Mouse (Mus musculus) liver, embryonic 16.5 days (tissue): ENCODE measurements around the gene Rasgef1b. TPM values are rescaled to one million over a fixed set of nuclear protein-coding genes. Genes with fewer than 3 reads are reported as not detected.

Experiments
- ATAC-seq: fragments of 200-750 bp; cut with Nextera tagmentation; 2 replicates; pipeline ENCODE4 v1.8.0; 2017; ENCODE audit warnings: low read depth, mild to moderate bottlenecking, moderate number of reproducible peaks, moderate library complexity
- H3K27ac ChIP-seq: fragments of 300-500 bp; sonication (generic); 2 replicates; pipeline ENCODE4 v1.5.1; 2014; ENCODE audit warnings: mild to moderate bottlenecking, low read length
- H3K27me3 ChIP-seq: fragments of 300-500 bp; sonication (generic); 2 replicates; pipeline ENCODE4 v1.6.1; 2014; ENCODE audit warnings: low read depth, low read length, mixed read lengths; ENCODE audit not compliant: control insufficient read depth, insufficient read depth
- H3K36me3 ChIP-seq: fragments of 300-500 bp; sonication (generic); 2 replicates; pipeline ENCODE4 v1.6.1; 2014; ENCODE audit warnings: mild to moderate bottlenecking; ENCODE audit not compliant: control insufficient read depth, insufficient read depth
- H3K4me1 ChIP-seq: fragments of 300-500 bp; sonication (generic); 2 replicates; pipeline ENCODE4 v1.6.1; 2014; ENCODE audit warnings: low read depth, low read length, mixed read lengths; ENCODE audit not compliant: control insufficient read depth
- H3K4me2 ChIP-seq: fragments of 300-500 bp; sonication (generic); 2 replicates; pipeline ENCODE4 v1.6.1; 2014; ENCODE audit warnings: low read depth, low read length, mixed read lengths
- H3K4me3 ChIP-seq: fragments of 300-500 bp; sonication (generic); 2 replicates; pipeline ENCODE4 v1.5.1; 2014; ENCODE audit warnings: low read depth, mild to moderate bottlenecking, low read length
- H3K9ac ChIP-seq: fragments of 300-500 bp; sonication (generic); 2 replicates; pipeline ENCODE4 v1.6.1; 2014; ENCODE audit warnings: low read depth, low read length
- H3K9me3 ChIP-seq: fragments of 300-500 bp; sonication (generic); replicated peaks from 2 replicates; pipeline ENCODE4 v1.6.1; 2016; ENCODE audit warnings: low read length; ENCODE audit not compliant: control insufficient read depth
- WGBS: fragments of 180-500 bp; shearing (Covaris S2); extraction: QIAGEN DNeasy Blood & Tissue Kit; methylation state at CpG from one replicate; pipeline ENCODE4 v1.1.7; 2014; ENCODE audit not compliant: insufficient replicate concordance; 5-methylcytosine and 5-hydroxymethylcytosine counted together
- polyA plus RNA-seq: library from polyadenylated mRNA; unstranded; fragments of >200 nt; fragmentation: Nextera tagmentation; extraction: Ambion mirVana; gene quantifications from 2 replicates; pipeline ENCODE4 v1.2.1, GENCODE M21; 2015

Gene Rasgef1b
- polyA plus RNA-seq, 1 experiment from 2014 or later = 11.5 TPM

- no peaks in the 10 kb centered on the region for H3K4me1 ChIP-seq
- H3K4me3 ChIP-seq = no peak overlapping the region
- WGBS = 63% methylated on average over 4 of the region's 4 CpGs
- no peak overlapping the region for H3K9ac ChIP-seq
- no peaks in the 10 kb centered on the region for H3K9me3 ChIP-seq
- H3K27me3 ChIP-seq = no peaks in the 10 kb centered on the region
- no peaks in the 10 kb centered on the region for H3K36me3 ChIP-seq
- no peak overlapping the region for H3K4me2 ChIP-seq
- no peak for ATAC-seq
- no peak overlapping the region for H3K27ac ChIP-seq
These were observed 277.9 kb downstream of the Rasgef1b start for GRCm38 (mm10) chr5:99450994-99451393.

GRCm38 (mm10) chr5:99450463-99450862, 278.4 kb downstream of the Rasgef1b start:
- H3K4me3 ChIP-seq = no peak overlapping the region
- no peak for ATAC-seq
- WGBS = 55% methylated on average over 3 of the region's 3 CpGs
- H3K4me1 ChIP-seq = no peaks in the 10 kb centered on the region
- no peaks in the 10 kb centered on the region for H3K9me3 ChIP-seq
- H3K9ac ChIP-seq = no peak overlapping the region
- H3K36me3 ChIP-seq = no peaks in the 10 kb centered on the region
- no peak overlapping the region for H3K27ac ChIP-seq
- H3K27me3 ChIP-seq = no peaks in the 10 kb centered on the region
- no peak overlapping the region for H3K4me2 ChIP-seq

DNA sequence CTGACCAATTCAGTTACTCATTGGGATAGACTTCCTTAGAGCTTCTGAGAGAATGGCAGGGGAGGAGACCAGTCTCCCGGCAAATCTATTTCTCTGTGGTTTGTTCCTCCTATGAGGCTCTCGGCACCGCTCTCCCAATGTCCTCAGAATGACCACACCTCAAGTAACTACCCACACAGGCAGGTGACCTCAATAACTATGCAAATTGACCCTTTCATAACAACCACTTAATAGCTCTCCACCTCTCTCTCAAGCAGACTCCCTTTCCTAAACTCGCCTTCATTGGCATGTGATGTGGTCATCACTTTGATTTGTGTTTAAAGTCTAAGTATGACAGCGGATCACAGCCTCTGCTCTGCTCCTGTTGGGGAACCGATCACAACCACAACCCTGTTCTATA, 281.4 kb downstream of the Rasgef1b start:
- Histone ChIP-seq H3K9ac (no peak overlapping the region), H3K4me3 (no peak overlapping the region), H3K4me1 (no peaks in the 10 kb centered on the region), H3K36me3 (no peaks in the 10 kb centered on the region), H3K27ac (no peak overlapping the region), H3K4me2 (no peak overlapping the region), H3K9me3 (no peaks in the 10 kb centered on the region), H3K27me3 (no peaks in the 10 kb centered on the region)
- 72% methylated on average over 6 of the region's 6 CpGs for WGBS
- no peak for ATAC-seq

DNA sequence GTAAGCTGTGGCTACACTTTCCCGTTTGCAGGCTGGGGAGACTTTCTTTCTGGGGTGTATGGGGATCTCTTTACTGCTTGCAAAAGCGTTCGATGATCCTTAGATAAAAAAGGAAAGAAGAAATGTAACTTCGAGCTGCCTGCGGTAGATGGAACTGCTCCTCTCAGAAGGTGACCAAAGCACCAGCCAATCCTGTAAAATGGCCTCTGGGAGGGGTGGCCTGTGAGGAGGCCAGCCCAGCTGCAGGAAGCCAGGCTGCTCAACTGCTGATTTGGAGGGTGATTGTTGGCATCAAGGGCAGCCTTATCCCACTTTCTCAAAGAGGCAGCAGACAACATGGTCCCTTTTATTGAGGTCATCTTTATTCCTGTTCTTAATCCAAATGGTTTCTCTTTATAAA, 283.6 kb downstream of the Rasgef1b start:
- Histone ChIP-seq H3K27ac (no peak overlapping the region), H3K27me3 (no peaks in the 10 kb centered on the region), H3K36me3 (no peaks in the 10 kb centered on the region), H3K4me1 (no peaks in the 10 kb centered on the region), H3K4me3 (no peak overlapping the region), H3K9ac (no peak overlapping the region), H3K4me2 (no peak overlapping the region), H3K9me3 (no peaks in the 10 kb centered on the region)
- WGBS = 32% methylated on average over 5 of the region's 5 CpGs
- ATAC-seq = no peak

DNA sequence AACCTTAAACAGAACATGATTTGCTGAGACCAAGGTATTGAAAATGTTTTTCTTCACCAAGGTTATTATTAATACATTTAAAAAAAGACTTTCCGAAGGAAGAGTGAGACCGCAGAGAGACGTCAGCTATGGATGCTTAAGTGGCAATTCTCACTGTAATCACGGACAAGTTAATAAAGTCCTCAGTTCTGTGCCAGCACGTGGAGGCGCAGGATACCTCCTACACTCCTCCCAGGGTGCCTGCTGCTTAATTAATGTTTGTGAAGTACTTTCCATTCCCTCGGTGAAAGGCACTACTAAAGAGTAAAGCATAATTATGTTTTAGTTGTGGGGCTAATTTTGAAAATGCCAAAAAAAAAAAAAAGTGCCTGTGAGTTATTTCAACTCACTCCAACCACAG, 284.1 kb downstream of the Rasgef1b start:
- H3K4me2 ChIP-seq = no peak overlapping the region
- H3K4me3 ChIP-seq = no peak overlapping the region
- no peak overlapping the region for H3K27ac ChIP-seq
- H3K36me3 ChIP-seq = no peaks in the 10 kb centered on the region
- no peak for ATAC-seq
- H3K9ac ChIP-seq = no peak overlapping the region
- H3K9me3 ChIP-seq = no peaks in the 10 kb centered on the region
- no peaks in the 10 kb centered on the region for H3K27me3 ChIP-seq
- H3K4me1 ChIP-seq = no peaks in the 10 kb centered on the region
- 65% methylated on average over 7 of the region's 7 CpGs for WGBS

DNA sequence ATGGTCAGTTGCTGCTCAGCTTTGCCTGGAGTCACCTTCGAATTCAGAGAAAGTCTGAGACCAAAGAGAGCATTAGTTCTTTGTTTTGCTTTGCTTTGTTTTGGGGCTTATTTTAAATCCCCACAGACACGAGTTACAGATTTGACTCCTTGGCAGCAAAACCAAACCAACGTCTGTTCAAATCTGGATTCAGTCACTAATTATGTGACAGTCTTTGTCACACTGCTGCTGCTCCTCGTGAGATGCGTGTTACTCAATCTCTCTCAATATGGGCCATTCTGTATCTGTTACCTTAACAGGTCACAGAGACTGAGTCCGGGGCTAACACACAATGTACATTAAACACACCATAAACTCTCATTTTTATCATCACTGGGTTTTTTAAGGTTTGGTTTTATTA, 288.8 kb downstream of the Rasgef1b start:
- Histone ChIP-seq H3K27ac (no peak overlapping the region), H3K4me2 (no peak overlapping the region), H3K9me3 (no peaks in the 10 kb centered on the region), H3K36me3 (no peaks in the 10 kb centered on the region), H3K27me3 (no peaks in the 10 kb centered on the region), H3K9ac (no peak overlapping the region), H3K4me3 (no peak overlapping the region), H3K4me1 (no peaks in the 10 kb centered on the region)
- no peak for ATAC-seq
- 63% methylated on average over 6 of the region's 6 CpGs for WGBS

DNA sequence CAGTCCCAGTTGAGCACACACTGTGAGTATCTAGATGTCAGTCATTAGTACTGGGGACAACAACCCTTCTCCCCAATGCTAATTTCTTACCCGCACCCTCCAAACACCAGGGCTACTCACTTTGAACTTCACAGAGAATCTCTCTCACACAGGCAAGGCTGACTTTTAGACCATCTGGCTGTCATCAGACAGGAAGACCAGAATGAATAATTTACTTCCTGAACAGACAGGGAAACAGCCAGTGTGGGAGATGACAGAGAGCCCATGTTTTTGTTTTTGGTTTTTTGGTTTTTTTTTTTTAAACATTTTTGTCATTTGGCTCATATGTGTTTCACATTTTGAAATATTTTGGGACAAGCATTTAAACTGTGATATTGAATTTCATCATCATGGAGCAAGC, 290.3 kb downstream of the Rasgef1b start:
- Histone ChIP-seq H3K9ac (no peak overlapping the region), H3K36me3 (no peaks in the 10 kb centered on the region), H3K9me3 (no peaks in the 10 kb centered on the region), H3K4me3 (no peak overlapping the region), H3K27ac (no peak overlapping the region), H3K27me3 (no peaks in the 10 kb centered on the region), H3K4me2 (no peak overlapping the region), H3K4me1 (no peaks in the 10 kb centered on the region)
- ATAC-seq = no peak
- WGBS = 45% methylated on average over 1 of the region's 1 CpGs

GRCm38 (mm10) chr5:99434226-99434625, 294.6 kb downstream of the Rasgef1b start:
- H3K27me3 ChIP-seq = no peaks in the 10 kb centered on the region
- no peak overlapping the region for H3K4me3 ChIP-seq
- no peaks in the 10 kb centered on the region for H3K9me3 ChIP-seq
- ATAC-seq = peak; percentile 86
- H3K4me1 ChIP-seq = no peaks in the 10 kb centered on the region
- H3K27ac ChIP-seq = no peak overlapping the region
- H3K9ac ChIP-seq = no peak overlapping the region
- H3K36me3 ChIP-seq = no peaks in the 10 kb centered on the region
- WGBS = 53% methylated on average over 4 of the region's 4 CpGs
- no peak overlapping the region for H3K4me2 ChIP-seq

- Histone ChIP-seq H3K27ac (no peak overlapping the region), H3K36me3 (no peaks in the 10 kb centered on the region), H3K4me3 (no peak overlapping the region), H3K9me3 (no peaks in the 10 kb centered on the region), H3K9ac (no peak overlapping the region), H3K4me2 (no peak overlapping the region), H3K4me1 (no peaks in the 10 kb centered on the region), H3K27me3 (no peaks in the 10 kb centered on the region)
- 75% methylated on average over 8 of the region's 8 CpGs for WGBS
- no peak for ATAC-seq
These were observed 296.4 kb downstream of the Rasgef1b start for GRCm38 (mm10) chr5:99432471-99432870.

DNA sequence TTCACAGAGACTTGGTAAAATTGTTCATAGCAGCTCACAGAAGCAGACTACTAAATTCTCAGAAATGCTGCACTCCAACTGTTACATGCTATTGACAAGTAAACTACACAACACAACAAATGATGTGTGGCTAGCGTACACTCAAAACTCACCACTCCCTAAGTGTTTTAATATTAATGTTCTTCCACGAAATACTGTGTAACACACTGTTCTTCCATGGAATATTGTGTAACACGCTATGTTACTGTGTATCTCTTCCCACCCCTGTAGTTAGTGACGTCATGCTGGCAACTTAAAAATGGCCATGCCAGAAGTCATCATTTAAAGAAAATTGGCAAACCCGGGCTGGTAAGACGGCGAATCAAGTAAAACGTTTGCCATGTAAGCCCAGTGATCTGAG, 299.6 kb downstream of the Rasgef1b start:
- H3K27ac ChIP-seq = no peak overlapping the region
- WGBS = 64% methylated on average over 8 of the region's 8 CpGs
- no peaks in the 10 kb centered on the region for H3K36me3 ChIP-seq
- no peaks in the 10 kb centered on the region for H3K9me3 ChIP-seq
- H3K4me3 ChIP-seq = no peak overlapping the region
- H3K4me2 ChIP-seq = no peak overlapping the region
- no peak overlapping the region for H3K9ac ChIP-seq
- H3K27me3 ChIP-seq = no peaks in the 10 kb centered on the region
- no peaks in the 10 kb centered on the region for H3K4me1 ChIP-seq
- no peak for ATAC-seq
